Mouse (Mus musculus): Measurements from ENCODE around the gene Akap6.

Gene Akap6

DNA sequence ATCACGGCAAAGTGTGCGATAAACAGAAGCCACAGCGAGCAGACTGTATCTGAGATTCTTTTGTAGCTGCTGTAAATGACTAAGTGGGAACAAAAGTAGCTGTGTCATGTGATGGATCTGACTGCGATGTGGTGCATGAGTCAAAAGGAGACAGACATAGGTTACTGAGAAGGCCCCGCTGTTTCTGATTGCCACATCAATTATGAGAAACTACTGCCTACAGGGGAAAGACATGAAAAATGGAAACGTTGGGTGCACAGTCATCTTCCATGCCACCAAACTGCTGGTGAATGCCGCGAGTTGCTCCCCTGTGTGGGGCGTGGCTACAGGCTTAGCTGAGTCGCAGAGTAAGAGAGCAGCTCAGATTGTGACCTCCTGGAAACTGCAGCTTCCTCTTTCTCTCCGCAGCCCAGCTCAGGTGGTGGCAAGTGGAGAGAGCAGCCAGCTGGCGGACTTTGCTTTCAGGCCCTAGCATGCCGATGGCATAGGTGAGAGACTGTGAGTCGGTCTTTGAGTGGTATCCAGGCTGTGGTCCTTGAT, 83.8 kb downstream of the Akap6 start:
- peak; percentile 25 to 27 for DNase-seq

DNA sequence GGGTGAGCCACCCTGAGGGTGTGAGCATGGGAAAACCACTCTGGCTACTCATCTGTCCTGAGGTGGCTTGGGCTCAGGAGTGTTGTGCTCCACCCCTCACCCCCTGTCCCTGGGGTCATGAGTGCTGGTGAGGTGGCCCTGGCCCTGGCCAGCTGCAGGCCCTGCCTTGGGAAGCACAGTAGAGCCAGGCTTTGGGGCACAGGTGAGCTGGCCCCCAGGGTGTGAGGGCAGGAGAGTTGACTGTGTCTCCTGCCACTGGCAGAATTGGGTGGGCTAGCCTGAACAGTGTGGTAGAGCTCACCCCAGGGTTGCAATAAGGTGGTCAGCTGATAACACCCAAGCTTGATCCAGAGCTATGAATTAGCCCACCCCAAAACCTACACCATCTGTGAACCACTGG, 86.0 kb downstream of the Akap6 start:
- no peak for DNase-seq

- peak; percentile 25 to 56 for DNase-seq
These were observed 91.2 kb downstream of the Akap6 start for GRCm38 (mm10) chr12:52790350-52790768.

DNA sequence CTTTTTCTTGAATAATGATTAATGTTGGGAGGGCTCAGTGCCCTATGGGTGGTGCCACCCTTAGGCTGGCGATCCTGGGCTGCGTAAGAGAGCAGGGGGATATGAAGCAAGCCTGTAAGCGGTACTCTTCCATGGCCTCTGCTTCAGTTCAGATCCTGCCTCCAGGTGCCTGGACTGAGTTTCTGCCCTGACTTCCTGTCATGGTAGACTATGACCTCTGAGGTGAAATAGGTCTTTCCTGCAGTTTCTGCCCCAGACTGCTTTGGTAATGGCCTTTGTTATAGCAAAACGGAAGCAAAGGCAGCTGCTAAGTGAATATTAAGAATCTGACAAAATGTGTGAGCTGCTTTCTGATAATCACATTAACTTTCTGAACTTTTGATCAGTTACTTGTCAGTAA, 94.9 kb downstream of the Akap6 start:
- no peak for DNase-seq

GRCm38 (mm10) chr12:52795551-52796470, 96.6 kb downstream of the Akap6 start:
- no peak for DNase-seq

DNA sequence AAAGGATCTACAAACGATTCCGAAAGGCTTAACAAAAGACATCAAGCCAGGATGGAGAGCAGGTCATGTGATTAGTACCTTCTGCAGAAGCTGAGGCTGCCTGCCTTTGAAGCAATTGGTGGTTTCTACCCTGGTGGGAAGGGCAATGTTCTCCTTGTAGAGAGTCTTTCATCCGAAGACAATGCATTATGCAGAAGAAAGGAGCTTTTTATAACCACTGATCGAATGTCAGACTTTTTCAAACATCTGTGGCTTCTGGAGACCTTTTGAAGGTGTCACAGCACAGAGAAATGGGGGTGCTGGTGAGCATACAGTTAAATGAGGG, 97.2 kb downstream of the Akap6 start:
- DNase-seq: no peak

GRCm38 (mm10) chr12:52799717-52800116, 100.5 kb downstream of the Akap6 start:
- no peak for DNase-seq

DNA sequence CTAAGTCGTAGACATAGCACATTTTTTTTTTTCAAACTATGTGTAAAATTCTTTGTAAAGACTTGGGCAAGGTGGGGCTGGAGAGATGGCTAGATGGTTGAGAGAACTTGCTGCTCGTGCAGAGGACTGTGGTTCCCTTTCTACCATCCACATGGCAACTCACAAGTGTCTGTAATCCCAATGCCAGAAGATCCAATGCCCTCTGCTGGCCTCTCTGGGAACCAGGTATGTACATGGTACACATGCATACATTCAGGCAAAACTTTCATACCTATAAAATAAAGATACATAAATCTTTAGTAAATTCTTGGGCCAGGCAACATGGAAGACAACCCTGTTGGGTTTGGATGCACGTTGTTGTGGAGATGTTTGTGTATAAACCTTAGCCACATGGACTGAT, 107.1 kb downstream of the Akap6 start:
- no peak for DNase-seq

- DNase-seq: peak; percentile 17 to 35
These were observed 119.4 kb downstream of the Akap6 start for GRCm38 (mm10) chr12:52818588-52818987.

DNA sequence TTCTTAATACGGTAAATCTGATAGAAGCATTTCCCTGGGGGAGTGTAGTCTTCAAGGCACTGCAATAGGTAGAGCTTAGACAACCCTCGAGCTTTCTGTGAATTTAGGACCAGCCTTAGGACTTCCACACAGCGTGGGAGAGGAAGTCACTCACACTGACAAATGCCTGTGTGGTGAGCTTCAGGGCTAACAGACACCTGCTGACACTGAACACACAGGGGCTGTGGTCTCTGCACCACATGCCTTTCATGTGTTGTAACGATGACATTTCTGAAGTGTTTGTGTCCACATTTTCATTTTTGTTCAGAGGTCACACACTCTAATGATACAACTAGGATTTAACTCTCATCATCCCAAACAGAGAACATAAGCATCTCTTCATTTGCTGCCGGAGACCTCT, 125.6 kb downstream of the Akap6 start:
- no peak for DNase-seq

- no peak for DNase-seq
These were observed 130.0 kb downstream of the Akap6 start for GRCm38 (mm10) chr12:52828944-52829736.

DNA sequence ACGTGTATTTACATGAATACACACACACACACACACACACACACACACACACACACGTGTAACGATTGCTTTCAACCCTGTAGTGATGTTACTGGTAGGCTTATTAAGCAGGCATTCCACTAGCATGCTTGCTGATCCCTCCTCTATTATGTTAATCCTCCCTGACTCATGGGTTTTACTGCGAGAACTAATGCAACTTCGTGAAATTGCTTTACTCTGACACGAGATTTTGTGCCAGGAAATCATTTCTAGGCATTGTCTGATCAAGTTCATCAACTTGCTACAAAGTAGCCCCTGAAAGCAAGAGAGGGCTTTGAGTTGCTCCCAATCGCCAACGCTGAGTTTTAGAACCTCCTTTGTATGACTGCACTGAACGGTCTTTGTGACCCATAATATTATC, 132.6 kb downstream of the Akap6 start:
- DNase-seq: no peak

GRCm38 (mm10) chr12:52832230-52832629, 133.0 kb downstream of the Akap6 start:
- DNase-seq: peak; percentile 27 to 76

DNA sequence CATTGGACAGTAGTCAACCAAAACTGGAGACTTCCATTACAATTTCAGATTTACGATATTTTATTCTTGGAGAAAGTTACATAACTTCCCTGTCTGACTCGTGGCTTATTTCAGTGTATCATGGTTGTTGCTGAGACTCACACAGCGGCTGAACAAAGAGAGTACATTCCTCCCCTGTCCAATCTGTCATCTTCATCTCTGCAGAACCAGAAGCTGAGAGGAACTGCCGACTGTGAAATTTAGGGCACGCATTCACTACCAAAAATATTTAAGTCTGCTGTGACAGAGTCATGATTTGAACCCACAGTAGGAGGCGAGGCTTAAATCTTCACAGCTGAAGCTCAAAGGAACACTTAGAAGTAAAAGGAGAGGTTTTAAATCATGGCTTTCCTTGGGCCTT, 134.0 kb downstream of the Akap6 start:
- DNase-seq: no peak

- no peak for DNase-seq
These were observed 134.9 kb downstream of the Akap6 start for GRCm38 (mm10) chr12:52834074-52834473.

DNA sequence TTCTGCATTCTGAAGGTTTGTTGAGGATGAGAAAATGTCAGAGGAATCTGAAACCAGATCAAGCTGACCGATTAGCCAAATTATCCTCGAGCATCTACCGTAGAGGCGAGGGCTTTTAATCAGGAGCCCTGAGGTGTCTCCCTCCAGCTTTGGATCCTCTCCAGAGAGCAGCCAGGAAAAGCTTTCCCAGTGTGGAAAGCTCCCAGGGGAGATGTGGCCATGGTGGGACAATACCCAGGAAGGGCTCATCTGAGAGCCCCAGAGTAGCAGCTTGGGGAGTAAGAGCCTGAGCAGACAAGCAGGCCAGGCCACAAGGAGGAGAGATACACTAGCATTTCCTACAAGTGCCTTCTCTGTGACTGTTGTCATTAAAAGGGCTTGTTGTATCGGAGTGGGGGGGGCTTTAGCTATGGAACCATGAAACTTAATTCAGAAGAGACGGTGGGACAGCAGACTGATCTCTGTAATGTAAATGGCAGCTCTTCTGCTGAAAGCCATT, 135.6 kb downstream of the Akap6 start:
- DNase-seq: no peak

DNA sequence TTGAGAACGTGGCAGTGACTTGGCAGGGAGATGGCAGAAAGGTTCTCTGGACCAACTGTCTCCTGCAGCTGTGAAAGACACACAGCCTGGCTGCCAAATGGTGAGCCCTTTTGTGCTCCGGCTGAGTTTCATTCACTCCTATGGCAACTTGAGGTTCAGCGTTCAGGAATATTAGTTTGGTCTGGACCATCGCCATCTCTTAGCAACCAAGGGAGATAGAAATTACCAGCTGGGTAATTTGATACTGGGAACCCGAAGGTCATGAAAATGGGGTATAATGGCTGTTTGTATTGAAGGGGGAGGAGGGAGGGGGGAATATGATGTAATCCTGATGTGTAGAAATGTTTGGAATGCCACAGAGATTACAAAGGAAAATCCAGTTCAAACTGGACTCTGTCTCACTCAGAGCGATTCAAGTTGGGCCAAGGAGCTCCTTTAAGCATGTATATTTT, 136.1 kb downstream of the Akap6 start:
- peak in 1 of 2 experiments; percentile 26 for DNase-seq

- peak in 1 of 2 experiments; percentile 34 for DNase-seq
These were observed 136.8 kb downstream of the Akap6 start for GRCm38 (mm10) chr12:52835914-52836546.

GRCm38 (mm10) chr12:52845982-52846381, 146.8 kb downstream of the Akap6 start:
- DNase-seq: no peak

DNA sequence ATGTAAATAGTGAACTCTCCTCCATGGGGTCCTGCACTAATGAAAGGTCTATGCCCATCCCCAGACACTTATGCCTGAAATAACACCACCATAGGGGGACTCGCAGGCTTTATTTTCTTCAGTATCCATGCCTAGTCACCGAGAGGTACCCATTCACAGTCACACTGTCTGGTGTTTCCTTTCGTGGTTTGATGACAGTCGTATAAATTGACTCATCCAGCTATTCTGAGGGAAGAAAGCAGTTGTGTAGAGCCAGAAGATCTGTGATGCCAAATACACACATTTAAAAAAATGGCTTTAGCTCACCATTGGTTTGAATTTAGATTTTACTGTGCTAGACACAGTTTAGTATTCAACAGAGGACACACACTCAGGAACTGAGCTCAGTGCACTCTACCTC, 147.8 kb downstream of the Akap6 start:
- no peak for DNase-seq

GRCm38 (mm10) chr12:52847830-52848518, 148.8 kb downstream of the Akap6 start:
- peak; percentile 35 to 51 for DNase-seq

DNA sequence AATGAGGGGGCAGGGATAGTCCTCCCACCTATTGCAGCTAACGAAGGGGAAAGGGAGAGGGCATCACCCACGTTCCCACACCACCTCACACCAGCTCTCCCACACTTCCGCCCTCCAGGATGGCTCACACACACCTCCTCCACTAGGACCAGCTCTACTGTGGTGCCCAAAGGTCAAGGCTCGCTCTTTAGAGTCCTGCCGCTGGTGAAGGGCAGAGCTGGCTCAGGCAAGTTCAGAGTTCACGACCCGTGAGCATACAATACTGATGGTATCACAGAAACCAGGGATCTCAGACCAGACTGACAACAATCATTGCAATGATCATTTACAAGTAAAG, 149.3 kb downstream of the Akap6 start:
- DNase-seq: no peak
